Mouse (Mus musculus): ENCODE results near the gene Usp24. TPM values are rescaled to one million over a fixed set of nuclear protein-coding genes. Genes with fewer than 3 reads are reported as not detected.

Gene Usp24
- total and polyA plus RNA-seq, 3 experiments, result 13.0 to 25.7 (median 13.9) TPM

- no peak overlapping the region for H3K27ac ChIP-seq (ENCODE audit: insufficient read depth, low read depth)
- H3K4me3 ChIP-seq (replicated peaks in 1 of 3; ENCODE audit: low read depth in 2 of 3, low read length in 2 of 3, poor library complexity in 1 of 3), result no peak overlapping the region
- in situ Hi-C loops (cut with MboI; ENCODE audit: low pct_ligation_motif_present, low pct_unique_long_range_greater_than_20kb, low sequenced_read_pairs), result no loop called here
- peaks cover 2% of the 10 kb centered on the region for H3K9me3 ChIP-seq (replicated peaks; ENCODE audit: low read length)
- no peaks in the 10 kb centered on the region for H3K27me3 ChIP-seq (replicated peaks)
- H3K4me1 ChIP-seq (ENCODE audit: control insufficient read depth in 1 of 2, insufficient read depth in 2 of 2), result peaks cover 0 to 20% of the 10 kb centered on the region in 2 experiments; a peak in 2 of 4 replicates
- dilution Hi-C loops (cut with MboI; ENCODE audit: extremely low pct_ligation_motif_present, extremely low pct_unique_long_range_greater_than_20kb, low sequenced_read_pairs), result no loop called here
- H3K79me2 ChIP-seq (replicated peaks; ENCODE audit: control insufficient read depth, extremely low read depth, insufficient read depth, poor library complexity, severe bottlenecking), result no peaks in the 10 kb centered on the region
- no peak for DNase-seq (ENCODE audit: extremely low read depth)
- TF ChIP-seq GABPA (IDR thresholded peaks at IDR 0.05; ENCODE audit: insufficient replicate concordance, low read depth, low read length), result no peak
- no peak for TF ChIP-seq JUND (conservative IDR thresholded peaks at IDR 0.05; ENCODE audit: low read depth, low read length)
- no peak for TF ChIP-seq HCFC1 (IDR thresholded peaks at IDR 0.05; ENCODE audit: low read depth, low read length)
- TF ChIP-seq RAD21 (IDR thresholded peaks at IDR 0.05; ENCODE audit: low read depth, low read length), result no peak
- no peak for TF ChIP-seq ZKSCAN1 (IDR thresholded peaks at IDR 0.05; ENCODE audit: borderline replicate concordance, low read depth, low read length)
- TF ChIP-seq NELFE (IDR thresholded peaks at IDR 0.05; ENCODE audit: low read depth, low read length), result no peak
- no peak for TF ChIP-seq ELF1 (IDR thresholded peaks at IDR 0.05; ENCODE audit: low read depth, low read length)
- no peak for TF ChIP-seq EP300 (IDR thresholded peaks at IDR 0.05; ENCODE audit: low read length)
- TF ChIP-seq IRF4 (IDR thresholded peaks at IDR 0.05; ENCODE audit: low read depth, low read length), result no peak
- no peak for TF ChIP-seq ETS1 (conservative IDR thresholded peaks at IDR 0.05; ENCODE audit: low read depth, low read length)
- no peak for TF ChIP-seq MAX (IDR thresholded peaks at IDR 0.05; ENCODE audit: low read length)
- TF ChIP-seq MAZ (IDR thresholded peaks at IDR 0.05; ENCODE audit: low read depth, low read length), result no peak
- no peak for TF ChIP-seq USF1 (IDR thresholded peaks at IDR 0.05; ENCODE audit: low read depth, low read length)
- no peak for TF ChIP-seq JUN (IDR thresholded peaks at IDR 0.05; ENCODE audit: insufficient read depth, low read depth, low read length)
- no peak for TF ChIP-seq ZMIZ1 (IDR thresholded peaks at IDR 0.05; ENCODE audit: low read depth, low read length)
- H3K36me3 ChIP-seq (replicated peaks in 1 of 2; ENCODE audit: control insufficient read depth in 1 of 2, insufficient read depth in 1 of 2, low read length in 1 of 2), result no peaks in the 10 kb centered on the region
- H3K4me2 ChIP-seq (ENCODE audit: insufficient read depth, low read depth, poor library complexity, severe bottlenecking), result no peak overlapping the region
- H3K9ac ChIP-seq (ENCODE audit: insufficient read depth, low read depth), result no peak overlapping the region
Measured at GRCm38 (mm10) chr4:106279177-106279576, 36.8 kb upstream of the Usp24 start.

- no peak for DNase-seq (ENCODE audit: extremely low read depth)
- Histone ChIP-seq H3K4me3 (replicated peaks in 1 of 3; ENCODE audit: low read depth in 2 of 3, low read length in 2 of 3, poor library complexity in 1 of 3) (peak overlapping the region; percentile 21 to 49 (median 29)), H3K4me1 (ENCODE audit: control insufficient read depth in 1 of 2, insufficient read depth in 2 of 2) (peaks cover 0 to 20% of the 10 kb centered on the region in 2 experiments; a peak in 2 of 4 replicates), H3K27me3 (replicated peaks) (no peaks in the 10 kb centered on the region), H3K9me3 (replicated peaks; ENCODE audit: low read length) (peaks cover 3% of the 10 kb centered on the region), H3K36me3 (replicated peaks in 1 of 2; ENCODE audit: control insufficient read depth in 1 of 2, insufficient read depth in 1 of 2, low read length in 1 of 2) (no peaks in the 10 kb centered on the region), H3K9ac (ENCODE audit: insufficient read depth, low read depth) (no peak overlapping the region), H3K79me2 (replicated peaks; ENCODE audit: control insufficient read depth, extremely low read depth, insufficient read depth, poor library complexity, severe bottlenecking) (no peaks in the 10 kb centered on the region), H3K27ac (ENCODE audit: insufficient read depth, low read depth) (no peak overlapping the region), H3K4me2 (ENCODE audit: insufficient read depth, low read depth, poor library complexity, severe bottlenecking) (peak overlapping the region; percentile 35)
- dilution Hi-C loops (cut with MboI; ENCODE audit: extremely low pct_ligation_motif_present, extremely low pct_unique_long_range_greater_than_20kb, low sequenced_read_pairs), result no loop called here
- in situ Hi-C loops (cut with MboI; ENCODE audit: low pct_ligation_motif_present, low pct_unique_long_range_greater_than_20kb, low sequenced_read_pairs), result no loop called here
- 0 out of 2 replicates have a peak, but pooled peaks have one; percentile 36 for TF ChIP-seq IRF4 (IDR thresholded peaks at IDR 0.05; ENCODE audit: low read depth, low read length)
- TF ChIP-seq ZNF384 (IDR thresholded peaks at IDR 0.05; ENCODE audit: low read depth, low read length), result 0 out of 2 replicates have a peak, but pooled peaks have one; percentile 18
- TF ChIP-seq RCOR1 (conservative IDR thresholded peaks at IDR 0.05; ENCODE audit: low read depth, low read length), result no peak
- TF ChIP-seq USF1 (IDR thresholded peaks at IDR 0.05; ENCODE audit: low read depth, low read length), result no peak
- no peak for TF ChIP-seq MYC (IDR thresholded peaks at IDR 0.05; ENCODE audit: low read depth, low read length)
- peak; percentile 63; the same call in 1 of the 2 replicates for TF ChIP-seq MXI1 (IDR thresholded peaks at IDR 0.05; ENCODE audit: low read depth, low read length)
- peak; percentile 38; the same call in 1 of the 2 replicates for TF ChIP-seq SIN3A (IDR thresholded peaks at IDR 0.05; ENCODE audit: low read length)
- TF ChIP-seq KAT2A (IDR thresholded peaks at IDR 0.05; ENCODE audit: insufficient replicate concordance, low read length), result no peak
- peak; percentile 41; the same call in 1 of the 2 replicates for TF ChIP-seq MAX (IDR thresholded peaks at IDR 0.05; ENCODE audit: low read length)
- peak; percentile 60 for TF ChIP-seq BHLHE40 (IDR thresholded peaks at IDR 0.05; ENCODE audit: low read depth, low read length)
- TF ChIP-seq NRF1 (IDR thresholded peaks at IDR 0.05; ENCODE audit: low read depth, low read length), result peak; percentile 66
Measured at GRCm38 (mm10) chr4:106281128-106281491, 34.9 kb upstream of the Usp24 start.
